Mouse (Mus musculus): Measurements from ENCODE around the gene Pik3r6. TPM values are rescaled to one million over a fixed set of nuclear protein-coding genes. Genes with fewer than 3 reads are reported as not detected.

The Pik3r6 gene
- polyA plus RNA-seq, 1 experiment from 2014 or later: 2.1 TPM

DNA sequence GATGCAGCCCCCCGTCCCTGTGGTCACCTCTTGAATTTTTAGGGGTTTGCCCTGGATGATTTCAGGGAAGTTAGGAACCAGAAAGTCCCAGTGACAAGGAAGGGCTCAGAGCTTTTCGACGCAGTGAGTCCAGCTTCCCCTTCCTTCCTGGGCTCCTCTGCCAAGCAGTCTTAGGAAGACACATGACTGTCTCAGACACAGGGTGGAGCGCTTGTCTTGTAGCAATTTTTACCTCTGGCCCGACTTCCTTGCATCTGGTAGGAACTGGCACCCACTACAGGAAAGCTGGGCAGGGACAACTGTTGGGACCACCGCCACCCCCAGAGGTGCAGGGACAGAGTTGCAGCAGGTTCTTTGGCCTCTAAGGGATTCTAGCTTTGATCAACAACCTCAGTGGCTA, 28.2 kb upstream of the Pik3r6 start:
- H3K4me2 ChIP-seq (replicated peaks): no peak overlapping the region
- H3K9ac ChIP-seq: no peak overlapping the region
- H3K36me3 ChIP-seq: no peaks in the 10 kb centered on the region
- WGBS: 78% methylated on average over 6 of the region's 6 CpGs
- ATAC-seq: no peak
- no peak overlapping the region for H3K4me3 ChIP-seq (replicated peaks)
- no peaks in the 10 kb centered on the region for H3K9me3 ChIP-seq
- no peaks in the 10 kb centered on the region for H3K4me1 ChIP-seq (replicated peaks)
- H3K27ac ChIP-seq: no peak overlapping the region
- H3K27me3 ChIP-seq (replicated peaks): no peaks in the 10 kb centered on the region

DNA sequence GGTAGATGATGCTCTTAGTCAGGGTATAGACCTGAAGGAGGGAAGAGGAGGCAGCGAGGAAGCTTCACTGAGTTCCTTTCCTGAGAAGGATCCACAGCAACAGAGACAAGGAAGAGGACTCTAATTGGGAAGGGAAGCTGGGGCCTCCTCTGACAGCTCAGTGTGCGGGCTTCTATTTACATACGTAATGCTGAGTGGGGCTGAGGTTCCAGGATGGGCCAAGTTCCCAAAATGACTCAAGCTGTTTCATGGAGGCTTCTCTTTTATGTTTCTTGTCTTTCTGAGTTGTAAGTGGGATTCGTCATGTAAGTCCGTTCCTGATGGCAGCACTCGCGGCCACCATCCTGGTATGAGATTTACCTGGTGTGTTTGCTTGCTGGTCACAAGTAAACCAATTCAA, 27.1 kb upstream of the Pik3r6 start:
- H3K4me1 ChIP-seq (replicated peaks): no peaks in the 10 kb centered on the region
- no peaks in the 10 kb centered on the region for H3K9me3 ChIP-seq
- H3K4me3 ChIP-seq (replicated peaks): no peak overlapping the region
- WGBS: 75% methylated on average over 7 of the region's 7 CpGs
- no peak for ATAC-seq
- no peak overlapping the region for H3K9ac ChIP-seq
- H3K27ac ChIP-seq: no peak overlapping the region
- no peaks in the 10 kb centered on the region for H3K36me3 ChIP-seq
- no peak overlapping the region for H3K4me2 ChIP-seq (replicated peaks)
- no peaks in the 10 kb centered on the region for H3K27me3 ChIP-seq (replicated peaks)

DNA sequence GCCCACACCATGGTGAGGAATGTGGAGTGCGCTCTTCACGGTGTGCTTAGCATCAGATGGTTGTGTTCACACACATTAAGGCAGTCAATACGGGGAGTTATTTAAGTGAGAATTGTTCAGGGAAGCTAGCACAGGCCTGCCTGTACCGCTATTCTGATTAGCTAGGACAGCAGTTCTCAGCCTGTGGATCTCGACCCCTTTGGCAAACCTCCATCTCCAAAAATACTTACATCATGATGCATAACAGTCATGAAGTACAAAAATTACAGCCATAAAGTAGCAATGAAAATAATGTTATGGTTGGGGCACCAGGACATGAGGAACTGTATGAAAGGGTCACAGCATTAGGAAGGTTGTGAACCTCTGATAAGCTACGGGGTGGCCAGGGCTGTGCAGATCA, 25.2 kb upstream of the Pik3r6 start:
- Histone ChIP-seq H3K4me3 (replicated peaks) (no peak overlapping the region), H3K27me3 (replicated peaks) (no peaks in the 10 kb centered on the region), H3K36me3 (no peaks in the 10 kb centered on the region), H3K4me1 (replicated peaks) (no peaks in the 10 kb centered on the region), H3K9me3 (no peaks in the 10 kb centered on the region), H3K4me2 (replicated peaks) (no peak overlapping the region), H3K9ac (no peak overlapping the region), H3K27ac (no peak overlapping the region)
- WGBS: 73% methylated on average over 6 of the region's 6 CpGs
- ATAC-seq: no peak

DNA sequence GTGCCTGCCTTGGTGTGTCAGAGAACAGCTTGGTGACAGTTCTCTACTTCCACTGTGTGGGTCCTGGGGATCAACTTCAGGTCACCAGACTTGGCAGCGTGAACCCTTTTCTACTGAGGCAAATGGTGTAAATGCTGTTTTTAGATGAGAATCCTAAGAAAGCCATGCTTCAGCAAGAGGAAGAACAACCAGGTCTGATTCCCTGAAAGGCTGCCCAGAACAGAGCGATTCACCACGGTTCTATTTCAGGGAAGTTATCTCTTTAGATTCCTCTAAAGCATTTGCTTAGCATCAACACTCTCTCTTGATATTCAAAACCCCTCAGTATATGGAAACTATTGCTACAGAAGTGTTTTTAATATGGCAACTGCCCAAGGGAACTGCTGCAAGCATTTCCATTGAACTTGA, 24.2 kb upstream of the Pik3r6 start:
- Histone ChIP-seq H3K27ac (no peak overlapping the region), H3K9me3 (no peaks in the 10 kb centered on the region)

DNA sequence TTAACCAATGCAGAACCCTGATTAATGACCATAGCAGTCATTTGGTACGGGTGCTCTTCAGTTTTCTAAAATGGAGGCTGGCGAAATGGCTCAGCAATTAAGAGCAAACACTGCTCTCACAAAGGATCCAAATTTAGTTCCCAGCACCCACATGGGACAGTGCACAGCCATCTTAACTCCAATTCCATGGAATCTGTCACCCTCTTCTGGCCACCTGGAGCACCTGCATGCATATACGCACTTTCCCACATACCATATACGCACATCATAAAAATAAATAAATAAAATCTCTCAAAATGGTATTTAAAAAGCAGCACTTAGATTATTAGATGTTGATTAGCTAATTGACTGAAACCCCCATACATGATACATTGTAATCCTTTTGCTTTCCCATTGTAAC, 22.2 kb upstream of the Pik3r6 start:
- WGBS: 92% methylated on average over 4 of the region's 4 CpGs
- Histone ChIP-seq H3K9me3 (no peaks in the 10 kb centered on the region), H3K27me3 (replicated peaks) (no peaks in the 10 kb centered on the region), H3K36me3 (no peaks in the 10 kb centered on the region), H3K4me1 (replicated peaks) (no peaks in the 10 kb centered on the region), H3K9ac (no peak overlapping the region), H3K4me3 (replicated peaks) (no peak overlapping the region), H3K4me2 (replicated peaks) (no peak overlapping the region), H3K27ac (no peak overlapping the region)
- no peak for ATAC-seq

More for the DNA sequence above, 24.2 kb upstream of the Pik3r6 start:
- Histone ChIP-seq H3K36me3 (no peaks in the 10 kb centered on the region), H3K27me3 (replicated peaks) (no peaks in the 10 kb centered on the region), H3K4me1 (replicated peaks) (no peaks in the 10 kb centered on the region), H3K4me2 (replicated peaks) (no peak overlapping the region), H3K9ac (no peak overlapping the region), H3K4me3 (replicated peaks) (no peak overlapping the region)
- ATAC-seq: no peak
- 70% methylated on average over 3 of the region's 3 CpGs for WGBS

DNA sequence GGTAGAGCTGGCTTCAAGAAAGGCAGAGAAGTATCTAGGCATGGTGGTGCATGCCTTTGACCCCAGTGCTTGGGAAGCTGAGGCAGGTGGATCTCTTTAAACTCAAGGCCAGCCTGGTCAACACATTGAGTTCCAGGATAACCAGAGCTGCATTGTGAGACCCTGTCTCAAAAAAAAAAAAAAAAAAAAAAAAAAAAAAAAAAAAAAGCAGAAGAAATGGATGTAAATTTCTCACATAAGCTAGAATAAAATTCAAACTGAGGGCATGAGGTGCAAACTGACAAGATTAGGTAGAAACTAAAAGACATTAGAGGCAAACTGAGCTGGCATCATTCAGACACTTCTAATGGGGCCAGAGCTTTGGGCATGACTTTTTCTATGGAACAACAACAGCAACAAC, 20.8 kb upstream of the Pik3r6 start:
- no peak overlapping the region for H3K4me2 ChIP-seq (replicated peaks)
- no peaks in the 10 kb centered on the region for H3K27me3 ChIP-seq (replicated peaks)
- H3K9ac ChIP-seq: no peak overlapping the region
- no peaks in the 10 kb centered on the region for H3K9me3 ChIP-seq
- H3K36me3 ChIP-seq: no peaks in the 10 kb centered on the region
- no peak overlapping the region for H3K4me3 ChIP-seq (replicated peaks)
- no peak overlapping the region for H3K27ac ChIP-seq
- no peaks in the 10 kb centered on the region for H3K4me1 ChIP-seq (replicated peaks)
- ATAC-seq: no peak

DNA sequence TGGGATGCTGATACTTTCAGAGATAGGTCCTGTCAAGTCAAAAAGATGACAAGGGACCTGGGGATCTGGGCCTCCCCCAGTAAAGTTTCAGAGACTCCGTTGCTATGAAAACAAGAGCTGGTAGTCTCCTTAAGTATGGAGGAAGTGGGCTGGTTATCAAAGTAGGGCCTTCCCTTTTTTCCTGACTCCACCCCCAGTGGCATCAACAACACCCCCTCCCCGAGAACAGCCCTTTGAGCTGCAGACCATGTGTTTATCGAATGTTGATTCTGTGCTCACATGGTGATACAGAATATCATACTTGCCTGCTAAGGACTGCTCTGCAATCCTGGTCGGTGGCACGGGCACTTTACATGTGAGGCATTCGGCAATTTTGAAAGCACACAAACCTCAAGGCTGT, 19.6 kb upstream of the Pik3r6 start:
- no peaks in the 10 kb centered on the region for H3K27me3 ChIP-seq (replicated peaks)
- H3K9me3 ChIP-seq: no peaks in the 10 kb centered on the region
- no peak overlapping the region for H3K9ac ChIP-seq
- no peaks in the 10 kb centered on the region for H3K36me3 ChIP-seq
- WGBS: 69% methylated on average over 6 of the region's 6 CpGs
- no peak overlapping the region for H3K4me2 ChIP-seq (replicated peaks)
- no peak overlapping the region for H3K27ac ChIP-seq
- H3K4me1 ChIP-seq (replicated peaks): no peaks in the 10 kb centered on the region
- no peak overlapping the region for H3K4me3 ChIP-seq (replicated peaks)
- ATAC-seq: no peak

DNA sequence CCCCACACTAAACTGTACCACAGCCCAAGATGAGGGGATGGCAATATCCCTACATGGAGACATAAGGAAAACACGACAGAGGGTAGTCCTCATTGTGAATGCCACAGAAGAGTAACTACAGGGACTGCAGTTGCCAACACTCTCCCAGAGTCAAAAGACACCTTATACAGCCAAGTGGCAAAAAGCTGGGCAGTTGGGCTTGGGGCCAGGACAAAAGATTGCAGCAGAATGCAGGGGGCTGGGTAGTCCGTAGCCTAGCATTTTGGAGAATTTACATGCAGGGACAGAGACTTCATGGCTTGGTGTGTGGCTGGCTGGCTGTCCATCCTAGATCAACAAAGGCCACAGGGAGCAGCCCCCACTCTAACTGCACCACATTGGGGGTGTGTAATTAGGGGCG, 18.4 kb upstream of the Pik3r6 start:
- ATAC-seq: no peak
- no peaks in the 10 kb centered on the region for H3K27me3 ChIP-seq (replicated peaks)
- H3K4me1 ChIP-seq (replicated peaks): no peaks in the 10 kb centered on the region
- WGBS: 75% methylated on average over 3 of the region's 3 CpGs
- H3K36me3 ChIP-seq: no peaks in the 10 kb centered on the region
- H3K4me3 ChIP-seq (replicated peaks): no peak overlapping the region
- H3K27ac ChIP-seq: no peak overlapping the region
- H3K9ac ChIP-seq: no peak overlapping the region
- H3K9me3 ChIP-seq: no peaks in the 10 kb centered on the region
- H3K4me2 ChIP-seq (replicated peaks): no peak overlapping the region

DNA sequence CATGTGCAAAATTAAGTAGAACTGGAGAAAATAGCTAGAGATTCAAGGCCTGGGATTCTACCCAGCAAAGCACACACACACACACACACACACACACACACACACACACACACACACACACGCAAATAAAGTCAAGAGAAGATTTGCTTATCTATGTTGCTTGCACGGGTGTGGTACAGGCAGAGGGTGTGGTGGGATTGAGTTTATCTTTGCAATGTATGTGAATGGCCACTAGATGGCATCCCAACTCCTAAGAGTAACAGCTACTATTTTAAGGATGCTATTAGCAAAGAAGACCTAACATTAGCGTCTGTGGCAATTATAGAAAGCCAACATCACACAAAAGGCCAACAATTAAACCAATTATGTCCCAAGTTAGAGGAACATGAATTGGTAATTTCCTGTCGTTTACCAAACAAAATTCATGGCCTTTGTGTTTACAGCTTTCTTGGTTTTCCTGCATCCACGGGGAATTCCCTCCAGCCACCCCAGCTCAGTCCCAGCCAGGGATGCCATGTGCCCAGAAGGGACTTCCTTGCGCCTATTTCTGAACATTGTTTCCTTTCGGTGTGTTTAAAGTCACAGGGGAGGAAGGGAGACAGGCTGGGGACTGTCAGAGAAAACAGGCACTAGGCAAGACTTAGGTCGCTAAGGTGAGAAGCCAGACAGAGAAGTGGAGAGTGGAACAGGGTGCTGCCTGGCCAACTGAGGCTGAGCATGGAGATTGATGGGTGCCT, 17.4 kb upstream of the Pik3r6 start:
- 37% methylated on average over 8 of the region's 8 CpGs for WGBS
- H3K9me3 ChIP-seq: no peaks in the 10 kb centered on the region
- no peaks in the 10 kb centered on the region for H3K4me1 ChIP-seq (replicated peaks)
- ATAC-seq: peak; percentile 56
- H3K4me3 ChIP-seq (replicated peaks): no peak overlapping the region
- no peaks in the 10 kb centered on the region for H3K27me3 ChIP-seq (replicated peaks)
- H3K27ac ChIP-seq: no peak overlapping the region
- H3K4me2 ChIP-seq (replicated peaks): no peak overlapping the region
- no peak overlapping the region for H3K9ac ChIP-seq
- H3K36me3 ChIP-seq: no peaks in the 10 kb centered on the region

DNA sequence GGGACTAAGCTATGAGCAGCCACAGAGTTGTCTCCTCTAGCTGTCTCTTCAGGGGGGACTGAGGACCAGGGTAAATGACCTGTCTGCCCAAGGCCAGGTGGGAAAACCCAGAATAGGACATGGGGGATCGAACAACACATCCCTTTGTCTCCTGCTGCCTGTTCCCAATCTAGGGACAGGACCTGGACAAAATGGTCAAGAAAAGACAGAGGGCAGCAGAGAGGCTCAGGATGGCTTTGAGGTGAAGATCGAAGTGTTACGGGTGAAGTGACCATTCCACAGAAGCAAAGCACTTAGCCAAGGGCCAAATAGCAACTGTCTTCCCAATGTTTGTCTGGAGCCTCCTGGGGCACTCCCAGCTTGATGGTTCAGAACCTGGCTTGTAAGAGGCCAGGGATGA, 16.7 kb upstream of the Pik3r6 start:
- H3K4me3 ChIP-seq (replicated peaks): no peak overlapping the region
- no peaks in the 10 kb centered on the region for H3K4me1 ChIP-seq (replicated peaks)
- no peaks in the 10 kb centered on the region for H3K36me3 ChIP-seq
- 90% methylated on average over 3 of the region's 3 CpGs for WGBS
- H3K9ac ChIP-seq: no peak overlapping the region
- ATAC-seq: no peak
- H3K27ac ChIP-seq: no peak overlapping the region
- no peak overlapping the region for H3K4me2 ChIP-seq (replicated peaks)
- no peaks in the 10 kb centered on the region for H3K27me3 ChIP-seq (replicated peaks)
- no peaks in the 10 kb centered on the region for H3K9me3 ChIP-seq

DNA sequence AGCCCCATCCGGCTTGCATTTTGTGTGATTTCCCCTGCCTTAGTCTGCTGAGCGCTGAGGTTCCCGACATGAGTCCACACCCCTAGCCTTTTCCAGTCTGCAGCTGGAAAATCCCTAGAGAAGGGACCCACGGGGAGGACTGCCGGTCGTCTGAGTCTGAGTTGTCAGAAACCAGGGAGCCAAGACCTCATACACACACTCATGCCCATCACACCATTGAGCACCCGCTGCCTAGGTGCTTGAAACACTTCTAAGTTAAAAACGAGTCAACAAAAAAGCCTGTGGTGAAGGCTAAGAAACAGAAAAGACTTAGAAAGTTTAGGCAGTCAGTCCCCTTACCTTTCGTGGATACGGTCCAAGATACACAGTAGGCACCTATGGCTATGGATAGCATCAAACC, 15.1 kb upstream of the Pik3r6 start:
- no peak for ATAC-seq
- no peaks in the 10 kb centered on the region for H3K27me3 ChIP-seq (replicated peaks)
- no peaks in the 10 kb centered on the region for H3K9me3 ChIP-seq
- H3K4me1 ChIP-seq (replicated peaks): no peaks in the 10 kb centered on the region
- H3K4me3 ChIP-seq (replicated peaks): no peak overlapping the region
- no peaks in the 10 kb centered on the region for H3K36me3 ChIP-seq
- no peak overlapping the region for H3K4me2 ChIP-seq (replicated peaks)
- H3K9ac ChIP-seq: no peak overlapping the region
- 90% methylated on average over 10 of the region's 10 CpGs for WGBS
- H3K27ac ChIP-seq: no peak overlapping the region

DNA sequence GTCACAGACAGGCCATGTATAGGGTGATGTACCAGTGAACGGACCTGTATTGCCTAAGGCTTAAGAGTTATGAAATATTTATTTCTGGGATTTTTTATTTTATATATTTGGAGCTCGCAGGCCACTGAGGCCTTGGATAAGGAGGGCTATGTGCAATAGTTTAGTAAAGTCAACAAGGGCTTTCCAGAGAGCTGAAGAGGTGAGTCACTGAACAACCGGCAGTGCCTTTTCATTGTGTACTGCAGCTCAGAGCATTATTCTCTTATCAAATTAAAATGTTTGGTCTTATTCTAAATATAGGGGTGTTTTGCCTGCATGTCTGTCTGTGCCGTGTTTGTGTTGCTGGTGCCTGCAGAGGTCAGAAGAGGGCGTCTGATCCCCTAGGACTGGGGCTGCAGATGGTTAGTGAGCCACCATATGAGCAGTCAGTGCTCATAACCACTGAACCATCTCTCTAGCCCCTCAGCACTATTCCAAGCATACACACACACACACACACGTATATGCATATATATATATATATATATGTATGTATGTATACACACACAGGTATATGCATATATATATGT, 14.5 kb upstream of the Pik3r6 start:
- Histone ChIP-seq H3K9ac (no peak overlapping the region), H3K27ac (no peak overlapping the region), H3K36me3 (no peaks in the 10 kb centered on the region), H3K4me1 (replicated peaks) (no peaks in the 10 kb centered on the region), H3K4me3 (replicated peaks) (no peak overlapping the region), H3K27me3 (replicated peaks) (no peaks in the 10 kb centered on the region), H3K9me3 (no peaks in the 10 kb centered on the region), H3K4me2 (replicated peaks) (no peak overlapping the region)
- no peak for ATAC-seq
- 66% methylated on average over 6 of the region's 6 CpGs for WGBS

DNA sequence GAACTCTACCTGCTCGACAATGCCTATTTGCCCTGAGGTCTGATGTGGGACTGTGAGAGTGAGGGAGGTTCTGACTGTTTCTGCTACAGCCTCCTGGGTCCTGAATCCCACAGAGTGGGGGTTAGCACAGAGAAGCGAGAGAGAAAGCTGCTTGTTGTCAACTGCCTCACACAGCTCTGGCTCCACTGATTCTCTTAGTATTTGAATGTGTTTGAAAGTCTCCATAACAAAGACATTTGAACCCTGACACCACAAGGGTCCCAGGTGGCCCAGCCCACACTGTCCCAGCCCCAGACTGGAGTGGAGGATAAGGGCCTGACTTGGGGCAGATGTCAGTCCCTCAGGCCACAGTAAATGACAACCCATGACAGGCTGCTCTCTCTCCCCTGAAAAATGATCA, 13.6 kb upstream of the Pik3r6 start:
- Histone ChIP-seq H3K4me3 (replicated peaks) (no peak overlapping the region), H3K36me3 (no peaks in the 10 kb centered on the region), H3K27me3 (replicated peaks) (no peaks in the 10 kb centered on the region), H3K4me2 (replicated peaks) (no peak overlapping the region), H3K9me3 (no peaks in the 10 kb centered on the region), H3K9ac (no peak overlapping the region), H3K27ac (no peak overlapping the region), H3K4me1 (replicated peaks) (no peaks in the 10 kb centered on the region)
- no peak for ATAC-seq
- 50% methylated on average over 2 of the region's 2 CpGs for WGBS

All from intestine, embryonic 15.5 days (tissue).